Mouse (Mus musculus): ENCODE measurements around the gene Kdelr3.

Kdelr3 gene

GRCm38 (mm10) chr15:79576947-79577346 is 60.7 kb downstream of the Kdelr3 start:
- no peak for DNase-seq
